Mouse (Mus musculus): ENCODE measurements around the gene Chchd6.

DNA sequence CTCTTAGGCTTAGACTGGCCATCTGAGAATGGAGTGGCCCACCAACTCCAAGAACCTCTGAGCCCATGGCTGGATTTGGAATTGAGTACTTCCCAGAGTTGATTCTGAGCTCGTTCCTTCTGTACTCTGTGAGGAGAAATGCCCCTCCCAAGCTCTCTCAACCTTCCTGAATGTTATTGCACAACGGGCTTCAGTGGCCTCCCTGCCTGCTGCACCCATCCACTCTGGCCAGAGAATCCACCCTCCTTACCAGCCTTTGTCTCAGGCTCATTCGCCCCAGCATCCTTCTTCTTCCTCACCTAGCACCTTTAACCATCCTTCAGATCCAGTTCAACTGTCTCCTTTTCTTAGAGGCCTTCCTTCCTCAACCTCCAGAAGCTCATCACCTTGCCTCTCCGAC, 32.1 kb downstream of the Chchd6 start:
- TF ChIP-seq CTCF (IDR thresholded peaks at IDR 0.05; ENCODE audit: low read depth, low read length) (no peak), GATA1 (IDR thresholded peaks at IDR 0.05; ENCODE audit: borderline replicate concordance, low read length) (no peak), POLR2AphosphoS5 (IDR thresholded peaks at IDR 0.05; ENCODE audit: insufficient replicate concordance, low read depth, low read length) (no peak)

All from G1E (cell line).